Mouse (Mus musculus) midbrain, postnatal 0 days (tissue): ENCODE measurements at regions not wholly inside any gene's neighbourhood (a gene's known extent, or its start where the extent isn't known, plus 50 kb on each side); places are given as distances from the start of the nearest gene placed in this dataset.

Source experiments
- ATAC-seq: fragments of 200-750 bp; cut with Nextera tagmentation; 2 replicates; pipeline ENCODE4 v1.8.0; 2017; ENCODE audit warnings: moderate number of reproducible peaks, mild to moderate bottlenecking, moderate TSS enrichment, moderate library complexity; ENCODE audit not compliant: low FRiP score
- DNase-seq: peaks from one replicate; pipeline ENCODE4 v3.0.0-alpha.2; 2015; ENCODE audit warnings: low spot score
- H3K27ac ChIP-seq: fragments of 300-500 bp; sonication (generic); 2 replicates; pipeline ENCODE4 v1.5.1; 2014; ENCODE audit warnings: low read depth, mild to moderate bottlenecking, low read length, mixed read lengths
- H3K27me3 ChIP-seq: fragments of 300-500 bp; sonication (generic); 2 replicates; pipeline ENCODE4 v1.6.1; 2014; ENCODE audit warnings: low read length, control low read depth, mixed read lengths; ENCODE audit not compliant: insufficient read depth
- H3K36me3 ChIP-seq: fragments of 300-500 bp; sonication (generic); 2 replicates; pipeline ENCODE4 v1.6.1; 2014; ENCODE audit warnings: low read length, control low read depth, mixed read lengths; ENCODE audit not compliant: insufficient read depth
- H3K4me1 ChIP-seq: fragments of 300-500 bp; sonication (generic); 2 replicates; pipeline ENCODE4 v1.6.1; 2014; ENCODE audit warnings: mild to moderate bottlenecking, control low read depth, antibody characterized with exemption, low read length, mixed read lengths; ENCODE audit not compliant: insufficient read depth
- H3K4me2 ChIP-seq: fragments of 300-500 bp; sonication (generic); 2 replicates; pipeline ENCODE4 v1.6.1; 2014; ENCODE audit warnings: low read depth, mild to moderate bottlenecking, low read length, mixed read lengths; ENCODE audit not compliant: poor library complexity, severe bottlenecking
- H3K4me3 ChIP-seq: fragments of 300-500 bp; sonication (generic); 2 replicates; pipeline ENCODE4 v1.5.1; 2014; ENCODE audit warnings: low read depth, mild to moderate bottlenecking, low read length, moderate library complexity
- H3K9ac ChIP-seq: fragments of 300-500 bp; sonication (generic); replicated peaks from 2 replicates; pipeline ENCODE4 v1.6.1; 2014; ENCODE audit warnings: mild to moderate bottlenecking, low read length, moderate library complexity, mixed read lengths; ENCODE audit not compliant: poor library complexity, severe bottlenecking
- H3K9me3 ChIP-seq: fragments of 300-500 bp; sonication (generic); 2 replicates; pipeline ENCODE4 v1.6.1; 2016; ENCODE audit warnings: low read length, control low read depth
- CTCF ChIP-seq: IDR thresholded peaks from 2 replicates; pipeline ENCODE4 v1.5.1; 2016; ENCODE audit warnings: antibody characterized with exemption, mild to moderate bottlenecking
- WGBS: fragments of 180-500 bp; shearing (Covaris S2); extraction: QIAGEN DNeasy Blood & Tissue Kit; methylation state at CpG from one replicate; pipeline ENCODE4 v1.1.7; 2014; 5-methylcytosine and 5-hydroxymethylcytosine counted together

DNA sequence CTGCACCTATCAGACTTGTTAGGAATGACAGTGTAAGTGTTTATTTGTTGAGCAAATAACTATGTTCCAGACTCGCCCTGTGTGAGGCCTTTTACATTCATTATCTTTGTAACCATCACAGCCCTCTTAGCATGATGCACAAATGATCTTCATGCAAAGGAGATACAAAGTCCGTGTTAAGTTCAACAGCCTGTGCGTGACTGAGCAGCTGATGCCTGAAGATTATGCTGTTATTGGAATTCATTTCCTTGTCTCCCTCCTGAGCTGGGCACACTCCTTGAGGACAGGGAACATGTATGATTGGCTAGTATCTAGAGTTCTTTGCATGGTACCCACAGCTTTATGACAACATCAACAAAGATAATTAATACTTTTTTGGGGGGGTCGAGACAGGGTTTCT is 162.0 kb upstream of the Adgrl2 start:
- WGBS: 83% methylated on average over 4 of the region's 4 CpGs
- H3K4me1 ChIP-seq: no peaks in the 10 kb centered on the region
- no peaks in the 10 kb centered on the region for H3K36me3 ChIP-seq
- DNase-seq: no peak
- H3K9me3 ChIP-seq: no peaks in the 10 kb centered on the region
- no peaks in the 10 kb centered on the region for H3K27me3 ChIP-seq
- no peak overlapping the region for H3K4me3 ChIP-seq
- no peak overlapping the region for H3K4me2 ChIP-seq
- no peak for ATAC-seq
- H3K9ac ChIP-seq: no peak overlapping the region
- TF ChIP-seq CTCF: no peak
- no peak overlapping the region for H3K27ac ChIP-seq

DNA sequence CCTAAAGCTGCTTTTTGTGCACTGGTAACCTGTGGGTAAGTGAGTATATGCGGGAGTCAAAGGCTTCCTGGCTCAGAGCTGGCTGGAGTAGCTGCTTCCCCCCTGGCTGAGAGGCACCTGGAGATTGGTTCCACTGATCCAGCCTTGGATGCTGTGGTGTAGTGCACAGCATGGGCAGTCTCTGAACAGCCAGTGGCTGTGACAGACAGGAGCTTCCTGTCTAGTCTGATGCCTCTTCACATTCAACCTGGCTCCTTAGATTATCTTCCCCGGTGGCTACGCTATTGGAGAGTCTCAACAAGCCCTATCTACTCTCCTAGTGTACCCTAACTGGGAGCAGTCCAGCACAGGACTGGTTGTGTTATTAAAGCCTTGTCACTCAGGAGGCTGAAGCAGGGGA is 160.4 kb upstream of the Adgrl2 start:
- no peaks in the 10 kb centered on the region for H3K4me1 ChIP-seq
- ATAC-seq: no peak
- WGBS: 87% methylated on average over 3 of the region's 3 CpGs
- H3K9ac ChIP-seq: no peak overlapping the region
- H3K27ac ChIP-seq: no peak overlapping the region
- no peaks in the 10 kb centered on the region for H3K36me3 ChIP-seq
- DNase-seq: no peak
- no peaks in the 10 kb centered on the region for H3K9me3 ChIP-seq
- no peak overlapping the region for H3K4me2 ChIP-seq
- H3K27me3 ChIP-seq: no peaks in the 10 kb centered on the region
- TF ChIP-seq CTCF: no peak
- no peak overlapping the region for H3K4me3 ChIP-seq

DNA sequence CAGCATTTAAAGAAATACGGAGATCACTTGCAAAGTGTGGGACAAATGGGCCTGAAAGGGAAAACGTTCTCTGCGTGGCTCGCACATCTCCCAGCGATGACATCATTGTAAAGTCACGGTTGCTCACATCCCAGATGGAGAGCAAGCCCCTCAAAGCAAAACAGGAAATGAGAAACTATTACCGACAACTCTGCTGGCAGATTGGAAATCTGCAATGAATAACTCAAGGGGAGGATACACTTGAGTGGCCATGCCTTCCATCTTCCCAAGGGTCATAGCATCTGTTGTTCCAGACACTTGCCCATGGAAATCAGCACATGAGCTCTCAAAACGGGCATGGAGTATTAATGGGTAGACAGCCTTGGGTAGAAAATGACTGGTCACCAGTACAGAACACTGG is 158.3 kb upstream of the Adgrl2 start:
- ATAC-seq (no peak), DNase-seq (no peak)
- Histone ChIP-seq H3K9ac (no peak overlapping the region), H3K4me1 (no peaks in the 10 kb centered on the region), H3K4me2 (no peak overlapping the region), H3K4me3 (no peak overlapping the region), H3K36me3 (no peaks in the 10 kb centered on the region), H3K27me3 (no peaks in the 10 kb centered on the region), H3K27ac (no peak overlapping the region), H3K9me3 (no peaks in the 10 kb centered on the region)
- no peak for TF ChIP-seq CTCF
- WGBS: 75% methylated on average over 8 of the region's 8 CpGs

DNA sequence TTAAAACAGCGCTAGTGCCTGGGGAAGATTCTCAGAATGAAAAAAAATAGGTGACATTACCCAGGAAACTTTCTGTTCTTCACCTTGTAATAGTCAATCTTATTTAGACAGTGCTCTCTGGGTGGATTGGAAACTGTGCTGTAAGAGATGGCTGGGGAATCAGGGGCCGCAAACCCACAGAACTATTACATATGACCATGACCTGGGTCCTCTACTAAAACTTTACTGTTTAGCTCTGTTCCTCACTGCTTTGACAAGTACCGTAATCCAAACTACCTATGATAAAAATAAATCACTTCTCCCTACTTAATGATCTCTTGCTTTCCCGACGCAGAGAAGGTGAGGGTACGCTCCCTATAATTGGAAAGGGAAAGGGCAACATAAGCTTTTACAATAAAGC is 157.6 kb upstream of the Adgrl2 start:
- H3K27me3 ChIP-seq: no peaks in the 10 kb centered on the region
- WGBS: 96% methylated on average over 6 of the region's 6 CpGs
- ATAC-seq (no peak), DNase-seq (no peak)
- H3K4me1 ChIP-seq: no peaks in the 10 kb centered on the region
- no peak overlapping the region for H3K9ac ChIP-seq
- TF ChIP-seq CTCF: no peak
- no peak overlapping the region for H3K27ac ChIP-seq
- H3K9me3 ChIP-seq: no peaks in the 10 kb centered on the region
- H3K36me3 ChIP-seq: no peaks in the 10 kb centered on the region
- H3K4me3 ChIP-seq: no peak overlapping the region
- no peak overlapping the region for H3K4me2 ChIP-seq

DNA sequence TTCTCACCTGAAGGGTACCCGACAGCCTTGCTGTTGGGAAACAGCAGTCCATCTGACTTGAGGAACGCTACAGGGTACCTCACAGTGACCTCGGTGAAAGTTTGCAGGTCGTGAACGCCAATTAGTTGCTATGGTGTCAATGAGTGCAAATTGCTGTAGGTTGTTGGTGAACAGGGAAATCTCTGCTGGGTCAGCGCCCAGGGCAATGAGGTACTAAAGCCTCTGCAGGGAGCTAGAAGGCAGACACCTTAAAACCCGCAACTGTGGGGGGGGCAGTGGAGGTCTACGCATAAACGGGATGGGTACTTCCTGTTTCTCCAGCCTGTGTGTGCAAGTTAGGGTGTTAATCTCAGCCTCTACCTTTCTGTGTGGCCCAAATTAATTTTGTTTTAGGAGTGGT is 156.3 kb upstream of the Adgrl2 start:
- H3K4me2 ChIP-seq: no peak overlapping the region
- no peaks in the 10 kb centered on the region for H3K27me3 ChIP-seq
- TF ChIP-seq CTCF: no peak
- H3K4me3 ChIP-seq: no peak overlapping the region
- no peak overlapping the region for H3K9ac ChIP-seq
- ATAC-seq (no peak), DNase-seq (no peak)
- no peak overlapping the region for H3K27ac ChIP-seq
- H3K9me3 ChIP-seq: no peaks in the 10 kb centered on the region
- no peaks in the 10 kb centered on the region for H3K4me1 ChIP-seq
- H3K36me3 ChIP-seq: no peaks in the 10 kb centered on the region
- WGBS: 72% methylated on average over 9 of the region's 9 CpGs

DNA sequence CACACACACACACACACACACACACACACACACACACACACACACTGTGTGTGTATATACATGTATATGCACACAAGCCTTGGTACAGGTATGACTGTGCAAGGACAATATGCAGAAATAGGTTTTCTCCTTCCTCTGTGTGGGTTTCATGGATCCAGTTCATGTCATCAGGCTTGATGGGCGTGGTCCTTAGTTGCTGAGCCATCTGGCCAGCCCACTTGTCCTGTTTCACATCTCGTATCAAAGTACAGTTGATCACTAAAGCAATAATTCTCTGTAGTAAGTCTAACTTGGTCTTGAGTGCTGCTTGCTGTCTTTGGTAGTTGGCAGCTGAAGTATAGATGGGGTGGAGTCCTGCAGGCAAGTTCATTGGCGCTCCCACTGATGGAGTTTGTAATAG is 150.1 kb upstream of the Adgrl2 start:
- no peak for TF ChIP-seq CTCF

More for the DNA sequence above, 150.1 kb upstream of the Adgrl2 start:
- no peak overlapping the region for H3K9ac ChIP-seq
- ATAC-seq (no peak), DNase-seq (no peak)
- WGBS: 89% methylated on average over 3 of the region's 3 CpGs
- no peaks in the 10 kb centered on the region for H3K4me1 ChIP-seq
- no peak overlapping the region for H3K4me2 ChIP-seq
- H3K27ac ChIP-seq: no peak overlapping the region
- H3K9me3 ChIP-seq: no peaks in the 10 kb centered on the region
- no peaks in the 10 kb centered on the region for H3K36me3 ChIP-seq
- H3K27me3 ChIP-seq: no peaks in the 10 kb centered on the region
- no peak overlapping the region for H3K4me3 ChIP-seq
